In genomic region chr16:64054346-64054745, GRCm38 (mm10) we compare ENCODE assay signal across 16 mouse cellular contexts.
"Had no signal": no experiment of that assay in that cellular context is flagged by ENCODE, and none has a peak within 500 bp of the region (broad histone marks: within the 10 kb centered on the region; RNA-seq: fewer than 3 reads in every experiment).

No protein-coding gene starts in this region.

- H3K36me3 ChIP-seq: liver, embryonic 13.5 days; midbrain, embryonic 12.5 days; midbrain, embryonic 15.5 days; neural tube, embryonic 13.5 days had no signal

- H3K4me2 ChIP-seq: liver, embryonic 13.5 days; midbrain, embryonic 12.5 days; midbrain, embryonic 15.5 days; neural tube, embryonic 13.5 days had no signal

- H3K9ac ChIP-seq: liver, embryonic 13.5 days; midbrain, embryonic 12.5 days; midbrain, embryonic 15.5 days; neural tube, embryonic 13.5 days had no signal

- H3K27me3 ChIP-seq: liver, embryonic 13.5 days; midbrain, embryonic 12.5 days; midbrain, embryonic 15.5 days; neural tube, embryonic 13.5 days had no signal

- ATAC-seq: midbrain, embryonic 15.5 days had no signal

- H3K4me1 ChIP-seq: liver, embryonic 13.5 days; midbrain, embryonic 12.5 days; midbrain, embryonic 15.5 days; neural tube, embryonic 13.5 days had no signal

- H3K27ac ChIP-seq: left cerebral cortex, adult 2 months; liver, embryonic 13.5 days; midbrain, embryonic 12.5 days; midbrain, embryonic 15.5 days; neural tube, embryonic 13.5 days had no signal

- DNase-seq: kidney, postnatal 14 days; kidney, postnatal 4 days; layer of hippocampus, adult 9-11 months; layer of hippocampus, postnatal 36 days; liver, embryonic 13.5 days; lung, adult 2 months; lung, postnatal 14 days; lung, postnatal 4 days; retina, postnatal 1 day; thymus, adult 18-20 months; thymus, postnatal 36 days had no signal

- H3K9me3 ChIP-seq: liver, embryonic 13.5 days; midbrain, embryonic 12.5 days; midbrain, embryonic 15.5 days; neural tube, embryonic 13.5 days had no signal

- H3K4me3 ChIP-seq: left cerebral cortex, adult 2 months; liver, embryonic 13.5 days; midbrain, embryonic 12.5 days; midbrain, embryonic 15.5 days; myocyte; neural tube, embryonic 13.5 days had no signal
